Mouse (Mus musculus): ENCODE measurements at regions not wholly inside any gene's neighbourhood (a gene's known extent, or its start where the extent isn't known, plus 50 kb on each side); places are given as distances from the start of the nearest gene placed in this dataset.

DNA sequence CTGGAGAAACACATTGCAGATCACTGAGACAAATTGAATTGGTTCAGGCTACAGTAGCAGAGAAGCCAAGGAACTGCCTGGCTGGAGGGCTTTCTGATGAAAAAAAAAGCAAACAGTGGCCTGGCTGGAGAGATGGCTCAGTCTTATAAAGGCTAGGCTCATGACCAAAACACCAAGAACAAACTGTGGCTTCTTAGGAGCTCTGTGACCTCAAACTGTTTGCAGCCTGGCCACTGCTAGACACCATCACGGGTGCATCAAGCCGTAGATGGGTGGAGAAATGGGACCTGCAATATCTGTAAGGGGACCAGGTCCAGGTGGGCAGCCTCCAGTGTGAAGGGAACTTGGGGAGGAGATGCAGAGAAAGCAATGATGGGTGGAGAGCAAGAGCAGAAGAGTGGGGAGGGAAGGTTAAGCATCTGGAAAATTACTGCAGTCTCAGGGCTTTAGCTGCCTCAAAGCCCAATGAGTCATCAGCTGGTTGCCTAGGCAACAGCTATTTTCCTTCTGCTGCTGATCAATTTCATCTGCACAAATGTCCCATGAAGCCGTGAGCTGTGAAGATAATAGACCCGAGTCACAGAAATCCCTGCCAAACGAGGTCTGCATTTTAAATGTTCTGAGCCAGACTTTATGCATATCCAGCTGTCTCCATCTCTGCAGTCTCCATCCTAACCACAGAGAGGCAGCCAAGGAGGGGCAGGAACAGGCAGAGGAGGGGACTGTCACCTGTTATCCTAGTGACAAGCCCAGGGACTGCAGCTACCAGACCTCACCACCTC is 85.1 kb downstream of the Tbx19 start:
- H3K27me3 ChIP-seq (ENCODE audit: control insufficient read depth, insufficient read depth, low read length) = no peaks in the 10 kb centered on the region
- no peaks in the 10 kb centered on the region for H3K9me3 ChIP-seq (ENCODE audit: control insufficient read depth, low read length)
- no peak overlapping the region for H3K27ac ChIP-seq
- H3K4me3 ChIP-seq (ENCODE audit: insufficient read depth in 1 of 2, low read depth in 2 of 2, low read length in 2 of 2) = no peak overlapping the region
- no peak overlapping the region for H3K4me2 ChIP-seq (ENCODE audit: low read depth)
- H3K4me1 ChIP-seq (replicated peaks; ENCODE audit: control insufficient read depth in 2 of 2, insufficient read depth in 2 of 2, low read length in 1 of 2) = no peaks in the 10 kb centered on the region
- no peaks in the 10 kb centered on the region for H3K36me3 ChIP-seq (replicated peaks; ENCODE audit: control insufficient read depth, insufficient read depth, low read depth)
- WGBS (ENCODE audit: insufficient replicate concordance) = 50% methylated on average over 5 of the region's 5 CpGs
- DNase-seq (ENCODE audit: low read depth in 3 of 3, low spot score in 3 of 3) (no peak), ATAC-seq (ENCODE audit: insufficient read depth) (no peak)
- TF ChIP-seq EP300 (IDR thresholded peaks at IDR 0.05; ENCODE audit: low read depth) (no peak), CTCF (IDR thresholded peaks at IDR 0.05; ENCODE audit: low read depth) (peak; percentile 15; the same call in 1 of the 2 replicates)
- no peak overlapping the region for H3K9ac ChIP-seq (replicated peaks)

DNA sequence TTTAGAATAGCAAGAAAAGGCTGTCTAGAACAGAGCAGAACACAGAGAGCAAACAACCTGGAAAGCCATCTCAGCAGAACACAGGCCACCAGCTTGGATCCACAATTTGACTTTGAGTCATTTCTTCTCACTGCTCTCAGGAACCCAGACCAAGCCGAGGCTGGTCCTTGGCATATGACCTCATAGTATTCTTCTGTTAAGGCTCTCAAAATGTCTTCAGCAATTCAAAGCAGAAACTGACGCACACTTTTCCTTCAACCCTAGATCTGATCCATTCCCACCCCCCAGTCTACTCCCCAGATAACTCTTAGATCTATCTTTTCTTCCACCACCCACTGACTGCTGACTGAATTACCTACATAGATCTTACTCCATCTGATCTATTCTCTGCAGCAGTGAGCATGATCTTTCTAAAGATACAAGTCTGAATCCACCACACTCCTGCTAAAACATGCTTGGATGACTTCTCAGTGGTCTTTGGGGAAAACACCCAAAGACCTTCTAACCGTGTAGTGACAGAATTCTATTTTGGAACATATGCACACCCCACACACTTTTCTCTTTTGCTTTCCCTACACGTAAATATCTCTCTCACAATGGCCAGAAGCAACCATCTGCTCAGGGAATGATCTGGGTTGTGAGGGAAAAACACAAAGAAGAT is 88.6 kb downstream of the Tbx19 start:
- H3K36me3 ChIP-seq (replicated peaks; ENCODE audit: control insufficient read depth, insufficient read depth, low read depth) = no peaks in the 10 kb centered on the region
- H3K4me3 ChIP-seq (ENCODE audit: insufficient read depth in 1 of 2, low read depth in 2 of 2, low read length in 2 of 2) = no peak overlapping the region
- DNase-seq (ENCODE audit: low read depth in 3 of 3, low spot score in 3 of 3) (no peak), ATAC-seq (ENCODE audit: insufficient read depth) (no peak)
- no peaks in the 10 kb centered on the region for H3K27me3 ChIP-seq (ENCODE audit: control insufficient read depth, insufficient read depth, low read length)
- H3K27ac ChIP-seq = no peak overlapping the region
- H3K9me3 ChIP-seq (ENCODE audit: control insufficient read depth, low read length) = no peaks in the 10 kb centered on the region
- no peak overlapping the region for H3K4me2 ChIP-seq (ENCODE audit: low read depth)
- no peak for TF ChIP-seq CTCF (IDR thresholded peaks at IDR 0.05; ENCODE audit: low read depth)
- TF ChIP-seq EP300 (IDR thresholded peaks at IDR 0.05; ENCODE audit: low read depth) = no peak
- H3K9ac ChIP-seq (replicated peaks) = no peak overlapping the region
- H3K4me1 ChIP-seq (replicated peaks; ENCODE audit: control insufficient read depth in 2 of 2, insufficient read depth in 2 of 2, low read length in 1 of 2) = no peaks in the 10 kb centered on the region
- 56% methylated on average over 4 of the region's 4 CpGs for WGBS (ENCODE audit: insufficient replicate concordance)

DNA sequence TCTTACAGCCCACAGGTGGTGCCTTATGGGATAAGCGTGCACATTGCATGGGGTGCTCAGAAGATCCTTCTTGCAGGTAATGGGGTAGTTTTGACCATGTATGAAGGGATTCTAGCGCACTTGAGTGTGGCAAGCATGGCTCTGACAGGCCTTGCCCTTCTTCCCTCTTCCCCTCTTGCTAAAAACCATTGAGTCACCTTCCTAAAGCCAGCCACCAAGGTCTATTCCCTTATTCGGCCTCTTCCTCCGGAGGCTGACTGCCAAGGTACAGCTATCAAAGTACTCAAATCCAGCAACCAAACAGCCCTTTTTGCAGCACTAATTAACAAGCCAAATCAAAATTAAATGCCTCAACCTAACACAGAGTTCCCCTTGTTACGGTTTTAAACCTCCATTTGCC is 95.6 kb downstream of the Tbx19 start:
- WGBS (ENCODE audit: insufficient replicate concordance) = 60% methylated on average over 5 of the region's 5 CpGs
- DNase-seq (ENCODE audit: low read depth in 3 of 3, low spot score in 3 of 3) = no peak
- no peak for ATAC-seq (ENCODE audit: insufficient read depth)
- TF ChIP-seq CTCF (IDR thresholded peaks at IDR 0.05; ENCODE audit: low read depth) = no peak
- no peak for TF ChIP-seq EP300 (IDR thresholded peaks at IDR 0.05; ENCODE audit: low read depth)
- no peak overlapping the region for H3K9ac ChIP-seq (replicated peaks)
- no peak overlapping the region for H3K4me3 ChIP-seq (ENCODE audit: insufficient read depth in 1 of 2, low read depth in 2 of 2, low read length in 2 of 2)
- H3K9me3 ChIP-seq (ENCODE audit: control insufficient read depth, low read length) = no peaks in the 10 kb centered on the region
- H3K36me3 ChIP-seq (replicated peaks; ENCODE audit: control insufficient read depth, insufficient read depth, low read depth) = no peaks in the 10 kb centered on the region
- no peak overlapping the region for H3K4me2 ChIP-seq (ENCODE audit: low read depth)
- no peaks in the 10 kb centered on the region for H3K27me3 ChIP-seq (ENCODE audit: control insufficient read depth, insufficient read depth, low read length)
- no peak overlapping the region for H3K27ac ChIP-seq
- no peaks in the 10 kb centered on the region for H3K4me1 ChIP-seq (replicated peaks; ENCODE audit: control insufficient read depth in 2 of 2, insufficient read depth in 2 of 2, low read length in 1 of 2)

DNA sequence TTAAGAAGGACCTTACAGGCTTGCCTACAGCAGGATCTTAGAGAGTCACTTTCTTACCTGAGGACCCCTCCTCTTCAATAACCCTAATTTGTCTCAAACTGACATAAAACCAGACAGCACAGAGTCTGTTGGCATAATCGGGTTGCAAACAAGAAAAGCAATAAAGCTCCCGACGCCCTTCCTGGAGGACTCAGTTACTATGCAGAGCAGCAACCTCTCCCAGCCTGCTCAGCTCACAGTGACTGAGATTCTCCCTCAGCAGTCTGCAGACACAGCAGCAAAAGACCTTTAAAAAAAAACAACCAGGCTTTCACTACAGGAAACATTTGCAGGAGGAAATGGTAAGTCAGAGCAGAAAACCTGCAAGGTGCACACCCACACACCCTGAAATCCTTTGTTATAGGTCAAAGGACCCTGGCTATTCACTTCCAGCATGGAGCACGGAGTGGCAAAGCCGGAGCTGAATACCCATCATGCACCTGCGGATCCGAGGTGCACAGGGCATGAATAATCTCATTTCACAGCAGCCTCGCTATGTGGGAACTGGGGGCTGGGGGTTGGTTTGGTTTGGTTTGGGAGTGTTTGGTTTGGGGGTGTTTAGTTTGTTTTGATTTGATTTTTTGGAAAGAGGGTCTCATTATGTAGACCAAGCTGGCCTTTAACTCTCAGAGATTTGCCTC is 97.6 kb downstream of the Tbx19 start:
- ATAC-seq (ENCODE audit: insufficient read depth) (no peak), DNase-seq (ENCODE audit: low read depth in 3 of 3, low spot score in 3 of 3) (no peak)
- TF ChIP-seq EP300 (IDR thresholded peaks at IDR 0.05; ENCODE audit: low read depth) (no peak), CTCF (IDR thresholded peaks at IDR 0.05; ENCODE audit: low read depth) (no peak)
- Histone ChIP-seq H3K4me1 (replicated peaks; ENCODE audit: control insufficient read depth in 2 of 2, insufficient read depth in 2 of 2, low read length in 1 of 2) (no peaks in the 10 kb centered on the region), H3K4me2 (ENCODE audit: low read depth) (no peak overlapping the region), H3K27me3 (ENCODE audit: control insufficient read depth, insufficient read depth, low read length) (no peaks in the 10 kb centered on the region), H3K4me3 (ENCODE audit: insufficient read depth in 1 of 2, low read depth in 2 of 2, low read length in 2 of 2) (no peak overlapping the region), H3K36me3 (replicated peaks; ENCODE audit: control insufficient read depth, insufficient read depth, low read depth) (no peaks in the 10 kb centered on the region), H3K27ac (no peak overlapping the region), H3K9me3 (ENCODE audit: control insufficient read depth, low read length) (no peaks in the 10 kb centered on the region), H3K9ac (replicated peaks) (no peak overlapping the region)
- WGBS (ENCODE audit: insufficient replicate concordance) = 60% methylated on average over 8 of the region's 8 CpGs

DNA sequence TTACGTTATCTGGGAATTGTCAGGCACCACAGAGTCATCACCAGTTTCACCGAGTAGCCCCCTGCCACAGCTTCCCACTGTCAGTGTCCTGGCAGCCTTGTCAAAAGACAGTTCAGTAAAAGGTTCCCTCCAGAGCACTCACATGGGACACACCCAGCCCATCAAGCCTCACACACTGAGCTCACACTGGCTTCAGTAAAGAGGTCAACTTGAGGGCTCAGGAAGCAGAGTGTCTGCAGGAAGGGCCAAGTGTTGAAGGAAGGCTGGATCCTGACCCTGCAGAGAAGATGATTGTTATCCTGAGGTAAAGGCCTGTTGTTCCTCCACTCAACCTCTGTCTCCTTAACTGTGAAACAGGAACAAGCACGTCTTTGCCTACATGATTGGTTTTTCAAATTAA is 99.2 kb downstream of the Tbx19 start:
- no peak overlapping the region for H3K27ac ChIP-seq
- ATAC-seq (ENCODE audit: insufficient read depth) = no peak
- H3K4me3 ChIP-seq (ENCODE audit: insufficient read depth in 1 of 2, low read depth in 2 of 2, low read length in 2 of 2) = no peak overlapping the region
- H3K36me3 ChIP-seq (replicated peaks; ENCODE audit: control insufficient read depth, insufficient read depth, low read depth) = no peaks in the 10 kb centered on the region
- TF ChIP-seq CTCF (IDR thresholded peaks at IDR 0.05; ENCODE audit: low read depth) = no peak
- TF ChIP-seq EP300 (IDR thresholded peaks at IDR 0.05; ENCODE audit: low read depth) = no peak
- no peaks in the 10 kb centered on the region for H3K4me1 ChIP-seq (replicated peaks; ENCODE audit: control insufficient read depth in 2 of 2, insufficient read depth in 2 of 2, low read length in 1 of 2)
- no peaks in the 10 kb centered on the region for H3K9me3 ChIP-seq (ENCODE audit: control insufficient read depth, low read length)
- no peak overlapping the region for H3K4me2 ChIP-seq (ENCODE audit: low read depth)
- no peaks in the 10 kb centered on the region for H3K27me3 ChIP-seq (ENCODE audit: control insufficient read depth, insufficient read depth, low read length)
- WGBS (ENCODE audit: insufficient replicate concordance) = 44% methylated on average over 3 of the region's 3 CpGs
- H3K9ac ChIP-seq (replicated peaks) = no peak overlapping the region
- DNase-seq (ENCODE audit: low read depth in 3 of 3, low spot score in 3 of 3) = no peak
